ENCODE assay signal across 19 mouse cellular contexts in the genomic region with DNA sequence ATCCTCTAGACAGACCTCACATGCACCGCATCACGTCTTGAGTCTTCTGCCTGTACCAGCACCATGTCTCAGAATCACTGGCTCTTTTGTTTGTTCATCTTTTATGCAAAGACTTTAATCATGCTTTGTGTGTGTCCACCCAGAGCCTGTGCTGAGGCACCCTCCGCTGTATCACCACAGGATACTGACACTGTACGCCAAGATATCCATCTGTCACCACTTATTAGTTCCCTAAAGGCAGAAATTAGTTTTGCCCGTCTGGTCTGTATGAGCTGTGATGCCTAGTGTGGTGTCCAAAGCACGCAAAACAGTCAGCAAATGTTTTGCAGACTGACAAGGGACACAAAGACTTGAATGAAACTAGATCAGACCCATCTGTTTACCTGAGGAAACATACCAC.
DNase-seq lines count a peak whose midpoint lies in the region; ATAC-seq and TF ChIP-seq lines count a peak whose summit lies in the region.
"Had no signal": no experiment of that assay in that cellular context is flagged by ENCODE, and none has a peak within 500 bp of the region (broad histone marks: within the 10 kb centered on the region; RNA-seq: fewer than 3 reads in every experiment).

No protein-coding gene starts in this region.

- H3K4me2 ChIP-seq in hindbrain, embryonic 12.5 days (replicated peaks) = no peak overlapping the region
- H3K4me2 ChIP-seq in hindbrain, embryonic 11.5 days (replicated peaks; ENCODE audit: low read depth, low read length) = no peak overlapping the region
- no peak overlapping the region for H3K4me2 ChIP-seq in hindbrain, postnatal 0 days (ENCODE audit: low read depth, low read length)
- H3K4me2 ChIP-seq: heart, embryonic 11.5 days; limb, embryonic 13.5 days had no signal

- no peaks in the 10 kb centered on the region for H3K27me3 ChIP-seq in hindbrain, embryonic 12.5 days
- no peaks in the 10 kb centered on the region for H3K27me3 ChIP-seq in hindbrain, embryonic 11.5 days (ENCODE audit: control insufficient read depth, insufficient read depth, low read length)
- H3K27me3 ChIP-seq in hindbrain, postnatal 0 days (ENCODE audit: insufficient read depth, low read length) = no peaks in the 10 kb centered on the region
- H3K27me3 ChIP-seq: limb, embryonic 13.5 days had no signal

- ATAC-seq in hindbrain, embryonic 12.5 days (ENCODE audit: low FRiP score) = peak; percentile 55; the same call in 1 of the 2 replicates
- no peak for ATAC-seq in hindbrain, embryonic 11.5 days (ENCODE audit: low FRiP score)
- ATAC-seq in hindbrain, postnatal 0 days = peak; percentile 50; the same call in 1 of the 2 replicates
- ATAC-seq: liver, postnatal 0 days had no signal

- H3K27ac ChIP-seq in hindbrain, embryonic 12.5 days = peak overlapping the region; percentile 60
- no peak overlapping the region for H3K27ac ChIP-seq in hindbrain, embryonic 11.5 days (ENCODE audit: low read depth, low read length)
- no peak overlapping the region for H3K27ac ChIP-seq in hindbrain, postnatal 0 days
- H3K27ac ChIP-seq: embryonic facial prominence, embryonic 10.5 days; gastrocnemius, adult 2 months; limb, embryonic 13.5 days had no signal

- intact Hi-C loops in heart, postnatal 36 days (cut with DNase I) = no loop called here

- no peak overlapping the region for H3K4me3 ChIP-seq in hindbrain, embryonic 12.5 days
- H3K4me3 ChIP-seq in hindbrain, embryonic 11.5 days (ENCODE audit: low read depth, low read length) = no peak overlapping the region
- H3K4me3 ChIP-seq in hindbrain, postnatal 0 days (ENCODE audit: low read length) = no peak overlapping the region
- H3K4me3 ChIP-seq: embryonic facial prominence, embryonic 10.5 days; gastrocnemius, adult 2 months; limb, embryonic 13.5 days had no signal

- H3K9me3 ChIP-seq in hindbrain, embryonic 12.5 days (replicated peaks) = no peaks in the 10 kb centered on the region
- H3K9me3 ChIP-seq in hindbrain, embryonic 11.5 days (ENCODE audit: control insufficient read depth, low read length) = no peaks in the 10 kb centered on the region
- H3K9me3 ChIP-seq in hindbrain, postnatal 0 days (ENCODE audit: low read length) = no peaks in the 10 kb centered on the region

- no peak for DNase-seq in hindbrain, embryonic 11.5 days (ENCODE audit: low spot score)
- DNase-seq in cerebellum, adult 11 months = peak; percentile 54
- peak; percentile 42 to 80 for DNase-seq in cerebellum, postnatal 14 days
- DNase-seq in hindbrain, postnatal 0 days (ENCODE audit: low spot score) = peak; percentile 50
- DNase-seq in ovary, postnatal 10 days (ENCODE audit: low spot score) = no peak
- DNase-seq in urinary bladder, postnatal 25 days (ENCODE audit: low spot score) = no peak
- DNase-seq in heart, postnatal 36 days = no peak
- DNase-seq: adrenal gland, adult 2 months; B cell, adult 2 months; gastrocnemius, adult 2 months; heart, postnatal 4 days; kidney, adult 18-20 months; kidney, postnatal 36 days; liver, postnatal 0 days; lung, postnatal 4 days had no signal

- 51% methylated on average over 6 of the region's 6 CpGs for WGBS in hindbrain, embryonic 12.5 days
- 61% methylated on average over 6 of the region's 6 CpGs for WGBS in hindbrain, embryonic 11.5 days
- WGBS in hindbrain, postnatal 0 days = 22% methylated on average over 6 of the region's 6 CpGs

- H3K4me1 ChIP-seq in hindbrain, embryonic 12.5 days = peaks cover 14% of the 10 kb centered on the region
- no peaks in the 10 kb centered on the region; the same call in 1 of the 2 replicates for H3K4me1 ChIP-seq in hindbrain, embryonic 11.5 days (replicated peaks; ENCODE audit: control insufficient read depth, insufficient read depth, low read length)
- H3K4me1 ChIP-seq in hindbrain, postnatal 0 days (ENCODE audit: insufficient read depth, low read length) = peaks cover 3% of the 10 kb centered on the region; the same call in 1 of the 2 replicates

- no peak overlapping the region for H3K9ac ChIP-seq in hindbrain, embryonic 12.5 days
- H3K9ac ChIP-seq in hindbrain, embryonic 11.5 days (ENCODE audit: low read depth, low read length) = no peak overlapping the region
- no peak overlapping the region for H3K9ac ChIP-seq in hindbrain, postnatal 0 days (replicated peaks; ENCODE audit: low read length)
- H3K9ac ChIP-seq: limb, embryonic 13.5 days; liver, postnatal 0 days had no signal

- H3K36me3 ChIP-seq in hindbrain, embryonic 12.5 days = no peaks in the 10 kb centered on the region
- H3K36me3 ChIP-seq in hindbrain, embryonic 11.5 days (ENCODE audit: control insufficient read depth, insufficient read depth, low read length) = no peaks in the 10 kb centered on the region
- H3K36me3 ChIP-seq in hindbrain, postnatal 0 days (ENCODE audit: insufficient read depth, low read length) = no peaks in the 10 kb centered on the region

- TF ChIP-seq CTCF in hindbrain, postnatal 0 days (IDR thresholded peaks at IDR 0.05; ENCODE audit: low read depth) = no peak

Comparison
In these comparisons a context has a peak if more than half of its experiments do, and no peak if none do; other contexts are left out.
1. DNase-seq: peak in cerebellum, adult 11 months (single experiment), cerebellum, postnatal 14 days (2 of 2) and hindbrain, postnatal 0 days (single experiment); none in hindbrain, embryonic 11.5 days (single experiment), ovary, postnatal 10 days (single experiment), urinary bladder, postnatal 25 days (single experiment) and heart, postnatal 36 days (0 of 2).